Mouse (Mus musculus) megakaryocyte, embryonic 14.5 days (primary cell): ENCODE data around the gene Sema5a.

Experiments used
- FLI1 ChIP-seq: IDR thresholded peaks from 2 replicates; pipeline ENCODE4 v1.6.1; 2012; ENCODE audit warnings: low read length, inconsistent platforms, mixed read lengths
- GATA1 ChIP-seq: IDR thresholded peaks from 3 replicates; pipeline ENCODE4 v1.6.1; 2012; ENCODE audit warnings: mixed read lengths, low read length, inconsistent platforms, borderline replicate concordance

GRCm38 (mm10) chr15:32338721-32339290 lies 94.2 kb downstream of the Sema5a start:
- TF ChIP-seq FLI1 (no peak), GATA1 (no peak)
